Mouse (Mus musculus) midbrain, embryonic 11.5 days (tissue): ENCODE measurements at regions not wholly inside any gene's neighbourhood (a gene's known extent, or its start where the extent isn't known, plus 50 kb on each side); places are given as distances from the start of the nearest gene placed in this dataset.

Source experiments
- ATAC-seq: fragments of 200-750 bp; cut with Nextera tagmentation; 2 replicates; pipeline ENCODE4 v1.8.0; 2017; ENCODE audit warnings: moderate TSS enrichment, moderate library complexity; ENCODE audit not compliant: low FRiP score
- DNase-seq: peaks from one replicate; pipeline ENCODE4 v3.0.0; 2015; ENCODE audit warnings: low spot score; ENCODE audit errors: missing footprints
- H3K27ac ChIP-seq: fragments of 300-500 bp; sonication (generic); 2 replicates; pipeline ENCODE4 v1.5.1; 2014; ENCODE audit warnings: low read depth, low read length
- H3K27me3 ChIP-seq: fragments of 300-500 bp; sonication (generic); 2 replicates; pipeline ENCODE4 v1.6.1; 2014; ENCODE audit warnings: mild to moderate bottlenecking, low read length, moderate library complexity, mixed read lengths; ENCODE audit not compliant: control insufficient read depth, insufficient read depth
- H3K36me3 ChIP-seq: fragments of 300-500 bp; sonication (generic); 2 replicates; pipeline ENCODE4 v1.6.1; 2014; ENCODE audit warnings: mild to moderate bottlenecking, low read length, moderate library complexity, mixed read lengths; ENCODE audit not compliant: control insufficient read depth, insufficient read depth
- H3K4me1 ChIP-seq: fragments of 300-500 bp; sonication (generic); 2 replicates; pipeline ENCODE4 v1.6.1; 2014; ENCODE audit warnings: low read length; ENCODE audit not compliant: control insufficient read depth, insufficient read depth
- H3K4me2 ChIP-seq: fragments of 300-500 bp; sonication (generic); 2 replicates; pipeline ENCODE4 v1.6.1; 2014; ENCODE audit warnings: mild to moderate bottlenecking, moderate library complexity
- H3K4me3 ChIP-seq: fragments of 300-500 bp; sonication (generic); 2 replicates; pipeline ENCODE4 v1.5.1; 2014; ENCODE audit warnings: low read depth, low read length
- H3K9ac ChIP-seq: fragments of 300-500 bp; sonication (generic); 2 replicates; pipeline ENCODE4 v1.6.1; 2014; ENCODE audit warnings: low read length
- H3K9me3 ChIP-seq: fragments of 300-500 bp; sonication (generic); 2 replicates; pipeline ENCODE4 v1.6.1; 2016; ENCODE audit warnings: low read length; ENCODE audit not compliant: control insufficient read depth
- WGBS: fragments of 180-500 bp; shearing (Covaris S2); extraction: QIAGEN DNeasy Blood & Tissue Kit; methylation state at CpG from one replicate; pipeline ENCODE4 v1.1.7; 2014; 5-methylcytosine and 5-hydroxymethylcytosine counted together

- no peaks in the 10 kb centered on the region for H3K4me1 ChIP-seq
- H3K27me3 ChIP-seq: no peaks in the 10 kb centered on the region
- no peak overlapping the region for H3K4me2 ChIP-seq
- no peak overlapping the region for H3K9ac ChIP-seq
- ATAC-seq (no peak), DNase-seq (peak; percentile 75)
- H3K27ac ChIP-seq: no peak overlapping the region
- no peaks in the 10 kb centered on the region for H3K36me3 ChIP-seq
- WGBS: 80% methylated on average over 13 of the region's 13 CpGs
- H3K4me3 ChIP-seq: no peak overlapping the region
- no peaks in the 10 kb centered on the region for H3K9me3 ChIP-seq
Observed at GRCm38 (mm10) chr14:120637486-120638125, 159.4 kb downstream of the Rap2a start.

- no peak overlapping the region for H3K9ac ChIP-seq
- no peak for ATAC-seq
Observed at GRCm38 (mm10) chr14:120642591-120642990, 164.3 kb downstream of the Rap2a start.

GRCm38 (mm10) chr14:120652034-120652433, 173.8 kb downstream of the Rap2a start:
- H3K4me3 ChIP-seq: no peak overlapping the region
- WGBS: 84% methylated on average over 7 of the region's 7 CpGs
- no peaks in the 10 kb centered on the region for H3K9me3 ChIP-seq
- no peak for DNase-seq
- H3K4me1 ChIP-seq: no peaks in the 10 kb centered on the region
- H3K27me3 ChIP-seq: no peaks in the 10 kb centered on the region
- H3K4me2 ChIP-seq: no peak overlapping the region
- no peak for ATAC-seq
- H3K27ac ChIP-seq: no peak overlapping the region
- H3K9ac ChIP-seq: no peak overlapping the region
- no peaks in the 10 kb centered on the region for H3K36me3 ChIP-seq

More at GRCm38 (mm10) chr14:120642591-120642990, 164.3 kb downstream of the Rap2a start:
- Histone ChIP-seq H3K36me3 (no peaks in the 10 kb centered on the region), H3K27ac (no peak overlapping the region), H3K4me3 (no peak overlapping the region), H3K9me3 (no peaks in the 10 kb centered on the region), H3K4me1 (no peaks in the 10 kb centered on the region), H3K4me2 (no peak overlapping the region), H3K27me3 (no peaks in the 10 kb centered on the region)
- peak; percentile 39 for DNase-seq
- 91% methylated on average over 5 of the region's 5 CpGs for WGBS

GRCm38 (mm10) chr14:120660321-120660781, 182.1 kb downstream of the Rap2a start:
- no peak overlapping the region for H3K4me2 ChIP-seq
- WGBS: 74% methylated on average over 6 of the region's 6 CpGs

GRCm38 (mm10) chr14:120661111-120661510, 182.9 kb downstream of the Rap2a start:
- H3K27ac ChIP-seq: no peak overlapping the region
- no peaks in the 10 kb centered on the region for H3K27me3 ChIP-seq
- no peak overlapping the region for H3K9ac ChIP-seq
- ATAC-seq (no peak), DNase-seq (peak; percentile 44)
- WGBS: 79% methylated on average over 5 of the region's 5 CpGs
- no peaks in the 10 kb centered on the region for H3K36me3 ChIP-seq
- H3K4me1 ChIP-seq: no peaks in the 10 kb centered on the region
- H3K4me3 ChIP-seq: no peak overlapping the region
- no peak overlapping the region for H3K4me2 ChIP-seq
- H3K9me3 ChIP-seq: no peaks in the 10 kb centered on the region

More at GRCm38 (mm10) chr14:120660321-120660781, 182.1 kb downstream of the Rap2a start:
- Histone ChIP-seq H3K36me3 (no peaks in the 10 kb centered on the region), H3K4me1 (no peaks in the 10 kb centered on the region), H3K4me3 (no peak overlapping the region), H3K27me3 (no peaks in the 10 kb centered on the region), H3K27ac (no peak overlapping the region), H3K9me3 (no peaks in the 10 kb centered on the region), H3K9ac (no peak overlapping the region)
- ATAC-seq (no peak), DNase-seq (no peak)

GRCm38 (mm10) chr14:120669665-120670064, 191.4 kb downstream of the Rap2a start:
- H3K4me1 ChIP-seq: no peaks in the 10 kb centered on the region
- peak; percentile 4 for DNase-seq
- no peak overlapping the region for H3K27ac ChIP-seq
- H3K4me2 ChIP-seq: no peak overlapping the region
- no peak overlapping the region for H3K4me3 ChIP-seq
- no peak for ATAC-seq
- no peaks in the 10 kb centered on the region for H3K27me3 ChIP-seq
- no peaks in the 10 kb centered on the region for H3K9me3 ChIP-seq
- no peaks in the 10 kb centered on the region for H3K36me3 ChIP-seq
- WGBS: 77% methylated on average over 5 of the region's 5 CpGs
- no peak overlapping the region for H3K9ac ChIP-seq

GRCm38 (mm10) chr14:120675752-120676151, 197.5 kb downstream of the Rap2a start:
- Histone ChIP-seq H3K9ac (no peak overlapping the region), H3K36me3 (no peaks in the 10 kb centered on the region), H3K4me2 (no peak overlapping the region), H3K27ac (no peak overlapping the region), H3K4me1 (no peaks in the 10 kb centered on the region), H3K27me3 (no peaks in the 10 kb centered on the region), H3K4me3 (no peak overlapping the region), H3K9me3 (no peaks in the 10 kb centered on the region)
- DNase-seq (peak; percentile 8), ATAC-seq (no peak)
- WGBS: 88% methylated on average over 2 of the region's 2 CpGs

- Histone ChIP-seq H3K4me1 (no peaks in the 10 kb centered on the region), H3K36me3 (no peaks in the 10 kb centered on the region), H3K9ac (no peak overlapping the region), H3K27me3 (no peaks in the 10 kb centered on the region), H3K27ac (no peak overlapping the region), H3K4me3 (no peak overlapping the region), H3K4me2 (no peak overlapping the region), H3K9me3 (no peaks in the 10 kb centered on the region)
- 88% methylated on average over 9 of the region's 9 CpGs for whole genome bisulfite sequencing
- DNase-seq (peak; percentile 28), ATAC-seq (no peak)
Observed at GRCm38 (mm10) chr14:120678533-120678932, 200.3 kb downstream of the Rap2a start.

- 70% methylated on average over 2 of the region's 2 CpGs for whole genome bisulfite sequencing
- Histone ChIP-seq H3K4me2 (no peak overlapping the region), H3K27me3 (no peaks in the 10 kb centered on the region)
Observed at GRCm38 (mm10) chr14:120679072-120679471, 200.8 kb downstream of the Rap2a start.

More at GRCm38 (mm10) chr14:120679072-120679471, 200.8 kb downstream of the Rap2a start:
- no peak overlapping the region for H3K9ac ChIP-seq
- H3K4me1 ChIP-seq: no peaks in the 10 kb centered on the region
- H3K36me3 ChIP-seq: no peaks in the 10 kb centered on the region
- H3K27ac ChIP-seq: no peak overlapping the region
- DNase-seq: peak; percentile 28
- no peak for ATAC-seq
- no peaks in the 10 kb centered on the region for H3K9me3 ChIP-seq
- no peak overlapping the region for H3K4me3 ChIP-seq
